Mouse (Mus musculus): Measurements from ENCODE around the gene Pard3. TPM values are rescaled to one million over a fixed set of nuclear protein-coding genes. Genes with fewer than 3 reads are reported as not detected.
A peak's percentile ranks its signal among the peaks of the same experiment; 100 is the strongest.
"Not testable (repeated sequence)": the region's sequence is repeated elsewhere in the genome, so short reads cannot be mapped to it uniquely, and the experiment has no call there.

The Pard3 gene
- polyA plus RNA-seq, 1 experiment from 2014 or later: 7.0 TPM

GRCm38 (mm10) chr8:127151706-127152105 is 88.0 kb downstream of the Pard3 start:
- no peak overlapping the region for H3K4me3 ChIP-seq (ENCODE audit: low read depth, low read length)
- ATAC-seq (ENCODE audit: low read depth): no peak
- H3K9me3 ChIP-seq (replicated peaks; ENCODE audit: control insufficient read depth, low read length): no peaks in the 10 kb centered on the region
- no peaks in the 10 kb centered on the region for H3K27me3 ChIP-seq (ENCODE audit: control insufficient read depth, insufficient read depth, low read depth, low read length)
- no peaks in the 10 kb centered on the region for H3K4me1 ChIP-seq (ENCODE audit: control insufficient read depth, low read depth, low read length)
- WGBS (ENCODE audit: insufficient replicate concordance): 54% methylated on average over 3 of the region's 3 CpGs
- H3K36me3 ChIP-seq (ENCODE audit: control insufficient read depth, insufficient read depth): no peaks in the 10 kb centered on the region
- H3K4me2 ChIP-seq (ENCODE audit: low read depth, low read length): no peak overlapping the region
- H3K9ac ChIP-seq (ENCODE audit: low read depth, low read length): no peak overlapping the region
- H3K27ac ChIP-seq (ENCODE audit: low read length): no peak overlapping the region

DNA sequence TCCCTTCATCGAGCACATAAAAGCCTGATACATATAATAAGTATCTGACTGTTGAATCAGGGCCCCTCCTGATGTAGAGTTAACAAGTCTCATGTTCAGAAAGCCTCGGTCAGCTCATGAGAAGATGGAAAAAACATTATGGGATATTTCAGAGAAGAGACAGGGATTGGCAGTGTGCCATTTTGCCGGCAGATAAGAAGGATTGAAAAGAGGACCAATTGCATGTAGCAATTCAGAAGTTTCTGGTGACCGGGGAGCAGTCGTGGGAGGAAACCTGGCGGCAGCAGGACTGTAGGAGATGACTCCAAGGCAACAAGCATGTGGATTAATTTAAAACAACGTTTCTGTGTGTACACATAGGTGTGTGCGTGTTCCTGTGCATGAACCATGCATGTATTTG is 93.4 kb downstream of the Pard3 start:
- no peaks in the 10 kb centered on the region for H3K4me1 ChIP-seq (ENCODE audit: control insufficient read depth, low read depth, low read length)
- no peaks in the 10 kb centered on the region for H3K36me3 ChIP-seq (ENCODE audit: control insufficient read depth, insufficient read depth)
- H3K9ac ChIP-seq (ENCODE audit: low read depth, low read length): no peak overlapping the region
- H3K27me3 ChIP-seq (ENCODE audit: control insufficient read depth, insufficient read depth, low read depth, low read length): no peaks in the 10 kb centered on the region
- H3K4me3 ChIP-seq (ENCODE audit: low read depth, low read length): no peak overlapping the region
- H3K9me3 ChIP-seq (replicated peaks; ENCODE audit: control insufficient read depth, low read length): no peaks in the 10 kb centered on the region
- no peak overlapping the region for H3K4me2 ChIP-seq (ENCODE audit: low read depth, low read length)
- no peak overlapping the region for H3K27ac ChIP-seq (ENCODE audit: low read length)
- no peak for ATAC-seq (ENCODE audit: low read depth)
- WGBS (ENCODE audit: insufficient replicate concordance): 55% methylated on average over 8 of the region's 8 CpGs

- Histone ChIP-seq H3K4me2 (ENCODE audit: low read depth, low read length) (no peak overlapping the region), H3K9me3 (replicated peaks; ENCODE audit: control insufficient read depth, low read length) (no peaks in the 10 kb centered on the region), H3K27ac (ENCODE audit: low read length) (no peak overlapping the region), H3K36me3 (ENCODE audit: control insufficient read depth, insufficient read depth) (no peaks in the 10 kb centered on the region), H3K4me3 (ENCODE audit: low read depth, low read length) (no peak overlapping the region), H3K9ac (ENCODE audit: low read depth, low read length) (no peak overlapping the region), H3K4me1 (ENCODE audit: control insufficient read depth, low read depth, low read length) (no peaks in the 10 kb centered on the region), H3K27me3 (ENCODE audit: control insufficient read depth, insufficient read depth, low read depth, low read length) (no peaks in the 10 kb centered on the region)
- 50% methylated on average over 3 of the region's 3 CpGs for WGBS (ENCODE audit: insufficient replicate concordance)
- ATAC-seq (ENCODE audit: low read depth): 0 out of 2 replicates have a peak, but pooled peaks have one; percentile 11
Observed at GRCm38 (mm10) chr8:127159421-127159966, 95.8 kb downstream of the Pard3 start.

DNA sequence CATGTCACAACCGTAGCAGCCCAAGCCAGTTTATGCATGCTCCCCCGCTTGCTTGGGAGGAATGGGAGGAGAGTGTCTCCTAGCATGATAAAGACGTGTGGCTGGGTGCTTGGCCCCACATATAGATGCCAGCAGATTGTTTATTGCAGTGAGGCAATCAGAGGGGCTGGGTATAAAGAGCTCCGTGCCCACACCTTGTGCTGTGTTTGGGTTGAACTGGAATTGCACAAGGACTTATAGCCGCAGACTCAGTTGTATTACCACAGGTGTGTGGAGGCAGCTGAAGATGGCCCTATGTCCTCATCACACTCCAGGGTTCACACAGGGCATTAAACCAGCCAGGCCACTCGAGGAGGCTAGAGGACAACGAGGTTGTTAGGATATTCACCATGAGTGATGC is 98.2 kb downstream of the Pard3 start:
- no peak for ATAC-seq (ENCODE audit: low read depth)
- no peak overlapping the region for H3K4me3 ChIP-seq (ENCODE audit: low read depth, low read length)
- WGBS (ENCODE audit: insufficient replicate concordance): 56% methylated on average over 7 of the region's 7 CpGs

GRCm38 (mm10) chr8:127162821-127163220 is 99.1 kb downstream of the Pard3 start:
- H3K27ac ChIP-seq (ENCODE audit: low read length): no peak overlapping the region
- no peaks in the 10 kb centered on the region for H3K9me3 ChIP-seq (replicated peaks; ENCODE audit: control insufficient read depth, low read length)
- no peak overlapping the region for H3K4me2 ChIP-seq (ENCODE audit: low read depth, low read length)
- no peak overlapping the region for H3K9ac ChIP-seq (ENCODE audit: low read depth, low read length)
- no peak overlapping the region for H3K4me3 ChIP-seq (ENCODE audit: low read depth, low read length)
- 44% methylated on average over 1 of the region's 1 CpGs for WGBS (ENCODE audit: insufficient replicate concordance)
- no peaks in the 10 kb centered on the region for H3K4me1 ChIP-seq (ENCODE audit: control insufficient read depth, low read depth, low read length)
- no peaks in the 10 kb centered on the region for H3K36me3 ChIP-seq (ENCODE audit: control insufficient read depth, insufficient read depth)
- no peak for ATAC-seq (ENCODE audit: low read depth)
- H3K27me3 ChIP-seq (ENCODE audit: control insufficient read depth, insufficient read depth, low read depth, low read length): no peaks in the 10 kb centered on the region

More for the DNA sequence above, 98.2 kb downstream of the Pard3 start:
- no peak overlapping the region for H3K27ac ChIP-seq (ENCODE audit: low read length)
- H3K27me3 ChIP-seq (ENCODE audit: control insufficient read depth, insufficient read depth, low read depth, low read length): no peaks in the 10 kb centered on the region
- H3K36me3 ChIP-seq (ENCODE audit: control insufficient read depth, insufficient read depth): no peaks in the 10 kb centered on the region
- H3K9me3 ChIP-seq (replicated peaks; ENCODE audit: control insufficient read depth, low read length): no peaks in the 10 kb centered on the region
- no peak overlapping the region for H3K4me2 ChIP-seq (ENCODE audit: low read depth, low read length)
- no peaks in the 10 kb centered on the region for H3K4me1 ChIP-seq (ENCODE audit: control insufficient read depth, low read depth, low read length)
- no peak overlapping the region for H3K9ac ChIP-seq (ENCODE audit: low read depth, low read length)

GRCm38 (mm10) chr8:127164326-127165280 is 100.9 kb downstream of the Pard3 start:
- no peak overlapping the region for H3K4me3 ChIP-seq (ENCODE audit: low read depth, low read length)
- H3K4me2 ChIP-seq (ENCODE audit: low read depth, low read length): no peak overlapping the region
- no peak overlapping the region for H3K9ac ChIP-seq (ENCODE audit: low read depth, low read length)
- H3K36me3 ChIP-seq (ENCODE audit: control insufficient read depth, insufficient read depth): no peaks in the 10 kb centered on the region
- no peaks in the 10 kb centered on the region for H3K9me3 ChIP-seq (replicated peaks; ENCODE audit: control insufficient read depth, low read length)
- ATAC-seq (ENCODE audit: low read depth): no peak
- no peaks in the 10 kb centered on the region for H3K27me3 ChIP-seq (ENCODE audit: control insufficient read depth, insufficient read depth, low read depth, low read length)
- H3K4me1 ChIP-seq (ENCODE audit: control insufficient read depth, low read depth, low read length): no peaks in the 10 kb centered on the region; the same call in 1 of the 2 replicates
- no peak overlapping the region for H3K27ac ChIP-seq (ENCODE audit: low read length)
- WGBS (ENCODE audit: insufficient replicate concordance): 66% methylated on average over 12 of the region's 12 CpGs

GRCm38 (mm10) chr8:127168496-127168895 is 104.8 kb downstream of the Pard3 start:
- no peak for ATAC-seq (ENCODE audit: low read depth)
- 65% methylated on average over 2 of the region's 2 CpGs for WGBS (ENCODE audit: insufficient replicate concordance)

GRCm38 (mm10) chr8:127169361-127169760 is 105.7 kb downstream of the Pard3 start:
- WGBS (ENCODE audit: insufficient replicate concordance): 63% methylated on average over 5 of the region's 5 CpGs
- Histone ChIP-seq H3K4me1 (ENCODE audit: control insufficient read depth, low read depth, low read length) (no peaks in the 10 kb centered on the region; the same call in 1 of the 2 replicates), H3K9me3 (replicated peaks; ENCODE audit: control insufficient read depth, low read length) (no peaks in the 10 kb centered on the region), H3K27me3 (ENCODE audit: control insufficient read depth, insufficient read depth, low read depth, low read length) (no peaks in the 10 kb centered on the region), H3K9ac (ENCODE audit: low read depth, low read length) (no peak overlapping the region), H3K36me3 (ENCODE audit: control insufficient read depth, insufficient read depth) (no peaks in the 10 kb centered on the region), H3K4me3 (ENCODE audit: low read depth, low read length) (no peak overlapping the region), H3K4me2 (ENCODE audit: low read depth, low read length) (no peak overlapping the region), H3K27ac (ENCODE audit: low read length) (no peak overlapping the region)
- ATAC-seq (ENCODE audit: low read depth): no peak

More at GRCm38 (mm10) chr8:127168496-127168895, 104.8 kb downstream of the Pard3 start:
- no peak overlapping the region for H3K27ac ChIP-seq (ENCODE audit: low read length)
- H3K4me3 ChIP-seq (ENCODE audit: low read depth, low read length): no peak overlapping the region
- no peaks in the 10 kb centered on the region for H3K27me3 ChIP-seq (ENCODE audit: control insufficient read depth, insufficient read depth, low read depth, low read length)
- no peak overlapping the region for H3K9ac ChIP-seq (ENCODE audit: low read depth, low read length)
- H3K4me1 ChIP-seq (ENCODE audit: control insufficient read depth, low read depth, low read length): no peaks in the 10 kb centered on the region; the same call in 1 of the 2 replicates
- H3K9me3 ChIP-seq (replicated peaks; ENCODE audit: control insufficient read depth, low read length): no peaks in the 10 kb centered on the region
- no peaks in the 10 kb centered on the region for H3K36me3 ChIP-seq (ENCODE audit: control insufficient read depth, insufficient read depth)
- H3K4me2 ChIP-seq (ENCODE audit: low read depth, low read length): no peak overlapping the region

GRCm38 (mm10) chr8:127170372-127170771 is 106.7 kb downstream of the Pard3 start:
- H3K9ac ChIP-seq (ENCODE audit: low read depth, low read length); H3K9me3 ChIP-seq (replicated peaks; ENCODE audit: control insufficient read depth, low read length); H3K36me3 ChIP-seq (ENCODE audit: control insufficient read depth, insufficient read depth); H3K4me2 ChIP-seq (ENCODE audit: low read depth, low read length); H3K4me1 ChIP-seq (ENCODE audit: control insufficient read depth, low read depth, low read length); ATAC-seq (ENCODE audit: low read depth); H3K4me3 ChIP-seq (ENCODE audit: low read depth, low read length); H3K27me3 ChIP-seq (ENCODE audit: control insufficient read depth, insufficient read depth, low read depth, low read length); H3K27ac ChIP-seq (ENCODE audit: low read length): not testable (repeated sequence)
- WGBS (ENCODE audit: insufficient replicate concordance): 34% methylated on average over 2 of the region's 2 CpGs

Data from liver, embryonic 16.5 days (tissue).